Mouse (Mus musculus) lung, embryonic 16.5 days (tissue): ENCODE measurements at regions not wholly inside any gene's neighbourhood (a gene's known extent, or its start where the extent isn't known, plus 50 kb on each side); places are given as distances from the start of the nearest gene placed in this dataset.

ENCODE experiments used
- ATAC-seq: fragments of 200-750 bp; cut with Nextera tagmentation; 2 replicates; pipeline ENCODE4 v1.8.0; 2017; ENCODE audit warnings: low read depth, mild to moderate bottlenecking, moderate library complexity
- H3K27ac ChIP-seq: fragments of 300-500 bp; sonication (generic); 2 replicates; pipeline ENCODE4 v1.5.1; 2014; ENCODE audit warnings: mild to moderate bottlenecking, control low read depth, low read length
- H3K27me3 ChIP-seq: fragments of 300-500 bp; sonication (generic); 2 replicates; pipeline ENCODE4 v1.6.1; 2014; ENCODE audit warnings: low read depth, low read length, mixed read lengths; ENCODE audit not compliant: control insufficient read depth, insufficient read depth
- H3K36me3 ChIP-seq: fragments of 300-500 bp; sonication (generic); 2 replicates; pipeline ENCODE4 v1.6.1; 2014; ENCODE audit warnings: low read length; ENCODE audit not compliant: control insufficient read depth, insufficient read depth
- H3K4me1 ChIP-seq: fragments of 300-500 bp; sonication (generic); replicated peaks from 2 replicates; pipeline ENCODE4 v1.6.1; 2014; ENCODE audit warnings: low read length, mixed read lengths; ENCODE audit not compliant: control insufficient read depth, insufficient read depth
- H3K4me2 ChIP-seq: fragments of 300-500 bp; sonication (generic); 2 replicates; pipeline ENCODE4 v1.6.1; 2014; ENCODE audit warnings: low read depth, low read length, control low read depth
- H3K4me3 ChIP-seq: fragments of 300-500 bp; sonication (generic); 2 replicates; pipeline ENCODE4 v1.5.1; 2014; ENCODE audit warnings: mild to moderate bottlenecking, low read length, control low read depth
- H3K9ac ChIP-seq: fragments of 300-500 bp; sonication (generic); 2 replicates; pipeline ENCODE4 v1.6.1; 2014; ENCODE audit warnings: low read length, control low read depth
- H3K9me3 ChIP-seq: fragments of 300-500 bp; sonication (generic); 2 replicates; pipeline ENCODE4 v1.6.1; 2016; ENCODE audit warnings: low read length; ENCODE audit not compliant: control insufficient read depth
- WGBS: fragments of 180-500 bp; shearing (Covaris S2); extraction: QIAGEN DNeasy Blood & Tissue Kit; methylation state at CpG from one replicate; pipeline ENCODE4 v1.1.7; 2014; 5-methylcytosine and 5-hydroxymethylcytosine counted together

GRCm38 (mm10) chr11:25538641-25539258 is 671.8 kb downstream of the 5730522E02Rik start:
- no peak for ATAC-seq
- Histone ChIP-seq H3K4me2 (no peak overlapping the region), H3K36me3 (no peaks in the 10 kb centered on the region), H3K4me3 (no peak overlapping the region), H3K4me1 (no peaks in the 10 kb centered on the region), H3K27me3 (no peaks in the 10 kb centered on the region), H3K9me3 (no peaks in the 10 kb centered on the region), H3K27ac (no peak overlapping the region), H3K9ac (no peak overlapping the region)
- 69% methylated on average over 3 of the region's 3 CpGs for WGBS

GRCm38 (mm10) chr11:25536069-25536468 is 674.5 kb downstream of the 5730522E02Rik start:
- 61% methylated on average over 7 of the region's 7 CpGs for WGBS
- H3K4me2 ChIP-seq, result no peak overlapping the region
- no peak overlapping the region for H3K4me3 ChIP-seq
- no peaks in the 10 kb centered on the region for H3K4me1 ChIP-seq
- H3K27ac ChIP-seq, result no peak overlapping the region
- H3K9me3 ChIP-seq, result no peaks in the 10 kb centered on the region
- no peaks in the 10 kb centered on the region for H3K36me3 ChIP-seq
- no peaks in the 10 kb centered on the region for H3K27me3 ChIP-seq
- no peak for ATAC-seq
- no peak overlapping the region for H3K9ac ChIP-seq

GRCm38 (mm10) chr11:25533081-25533480 is 677.5 kb downstream of the 5730522E02Rik start:
- H3K4me2 ChIP-seq, result no peak overlapping the region
- no peak overlapping the region for H3K9ac ChIP-seq
- no peaks in the 10 kb centered on the region for H3K36me3 ChIP-seq
- no peaks in the 10 kb centered on the region for H3K4me1 ChIP-seq
- no peak overlapping the region for H3K27ac ChIP-seq
- 29% methylated on average over 2 of the region's 2 CpGs for WGBS
- H3K27me3 ChIP-seq, result no peaks in the 10 kb centered on the region
- H3K4me3 ChIP-seq, result no peak overlapping the region
- ATAC-seq, result no peak
- H3K9me3 ChIP-seq, result no peaks in the 10 kb centered on the region

- Histone ChIP-seq H3K4me2 (no peak overlapping the region), H3K36me3 (no peaks in the 10 kb centered on the region), H3K4me1 (no peaks in the 10 kb centered on the region), H3K27me3 (no peaks in the 10 kb centered on the region), H3K9me3 (no peaks in the 10 kb centered on the region), H3K9ac (no peak overlapping the region), H3K27ac (no peak overlapping the region), H3K4me3 (no peak overlapping the region)
- WGBS, result 66% methylated on average over 9 of the region's 9 CpGs
- ATAC-seq, result no peak
Measured at GRCm38 (mm10) chr11:25531668-25532398, 678.7 kb downstream of the 5730522E02Rik start.

GRCm38 (mm10) chr11:25528056-25528455 is 682.5 kb downstream of the 5730522E02Rik start:
- no peak overlapping the region for H3K4me3 ChIP-seq
- H3K27ac ChIP-seq, result no peak overlapping the region
- no peaks in the 10 kb centered on the region for H3K36me3 ChIP-seq
- H3K27me3 ChIP-seq, result no peaks in the 10 kb centered on the region
- H3K4me2 ChIP-seq, result no peak overlapping the region
- no peak overlapping the region for H3K9ac ChIP-seq
- 40% methylated on average over 5 of the region's 5 CpGs for WGBS
- no peaks in the 10 kb centered on the region for H3K4me1 ChIP-seq
- no peaks in the 10 kb centered on the region for H3K9me3 ChIP-seq
- ATAC-seq, result peak; percentile 49

GRCm38 (mm10) chr11:25518903-25519302 is 691.7 kb downstream of the 5730522E02Rik start:
- ATAC-seq, result no peak
- WGBS, result 72% methylated on average over 2 of the region's 2 CpGs
- no peaks in the 10 kb centered on the region for H3K36me3 ChIP-seq
- H3K9me3 ChIP-seq, result no peaks in the 10 kb centered on the region
- no peaks in the 10 kb centered on the region for H3K4me1 ChIP-seq
- no peak overlapping the region for H3K27ac ChIP-seq
- no peaks in the 10 kb centered on the region for H3K27me3 ChIP-seq
- H3K9ac ChIP-seq, result no peak overlapping the region
- H3K4me2 ChIP-seq, result no peak overlapping the region
- no peak overlapping the region for H3K4me3 ChIP-seq

GRCm38 (mm10) chr11:25518131-25518530 is 692.4 kb downstream of the 5730522E02Rik start:
- Histone ChIP-seq H3K9me3 (no peaks in the 10 kb centered on the region), H3K4me2 (no peak overlapping the region), H3K9ac (no peak overlapping the region), H3K27me3 (no peaks in the 10 kb centered on the region), H3K27ac (no peak overlapping the region), H3K4me3 (no peak overlapping the region), H3K36me3 (no peaks in the 10 kb centered on the region), H3K4me1 (no peaks in the 10 kb centered on the region)
- WGBS, result 88% methylated on average over 1 of the region's 1 CpGs
- ATAC-seq, result no peak

- 82% methylated on average over 3 of the region's 3 CpGs for WGBS
- no peak for ATAC-seq
- Histone ChIP-seq H3K27me3 (no peaks in the 10 kb centered on the region), H3K9ac (no peak overlapping the region), H3K27ac (no peak overlapping the region), H3K4me1 (no peaks in the 10 kb centered on the region), H3K9me3 (no peaks in the 10 kb centered on the region), H3K36me3 (no peaks in the 10 kb centered on the region), H3K4me3 (no peak overlapping the region), H3K4me2 (no peak overlapping the region)
Measured at GRCm38 (mm10) chr11:25505500-25505899, 705.1 kb downstream of the 5730522E02Rik start.

GRCm38 (mm10) chr11:25473682-25474365 is 736.7 kb downstream of the 5730522E02Rik start:
- Histone ChIP-seq H3K4me2 (no peak overlapping the region), H3K36me3 (no peaks in the 10 kb centered on the region), H3K4me1 (no peaks in the 10 kb centered on the region), H3K4me3 (no peak overlapping the region), H3K27me3 (no peaks in the 10 kb centered on the region), H3K9ac (no peak overlapping the region), H3K9me3 (no peaks in the 10 kb centered on the region), H3K27ac (no peak overlapping the region)
- no peak for ATAC-seq
- 47% methylated on average over 2 of the region's 2 CpGs for WGBS
